Mouse (Mus musculus): ENCODE results near the gene Duox1. TPM values are rescaled to one million over a fixed set of nuclear protein-coding genes. Genes with fewer than 3 reads are reported as not detected.
A peak's percentile ranks its signal among the peaks of the same experiment; 100 is the strongest.

Duox1 gene
- polyA plus RNA-seq, 1 experiment, result not detected

DNA sequence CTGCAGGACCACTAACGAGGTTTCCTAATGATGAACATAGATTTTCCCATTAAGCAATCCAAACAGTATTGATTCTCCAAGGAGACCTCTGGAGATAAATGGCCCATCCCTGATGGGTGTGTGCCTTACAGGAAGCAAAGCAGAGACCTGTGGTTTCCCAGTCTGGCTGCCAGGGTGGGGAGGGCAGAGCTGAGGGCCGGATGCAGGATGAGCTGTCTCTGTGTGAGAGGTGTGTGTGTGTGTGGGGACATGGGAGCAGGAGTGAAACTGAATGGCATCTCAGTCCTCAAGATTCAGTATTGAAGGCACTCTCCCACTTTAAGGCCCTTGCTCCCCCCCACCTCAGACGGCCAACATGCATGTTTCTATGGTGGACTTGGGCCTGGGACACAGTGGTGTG, 40.7 kb downstream of the Duox1 start:
- H3K27me3 ChIP-seq (ENCODE audit: control insufficient read depth), result no peaks in the 10 kb centered on the region
- H3K36me3 ChIP-seq (ENCODE audit: control insufficient read depth), result peaks cover 73% of the 10 kb centered on the region
- H3K9me3 ChIP-seq (ENCODE audit: control insufficient read depth, low read length), result no peaks in the 10 kb centered on the region
- TF ChIP-seq TAL1 (IDR thresholded peaks at IDR 0.05; ENCODE audit: low read length) (no peak), GATA1 (IDR thresholded peaks at IDR 0.05; ENCODE audit: low read length) (no peak)
- H3K4me3 ChIP-seq (replicated peaks), result no peak overlapping the region
- peaks cover 9% of the 10 kb centered on the region; the same call in 1 of the 2 replicates for H3K4me1 ChIP-seq (ENCODE audit: control insufficient read depth)

DNA sequence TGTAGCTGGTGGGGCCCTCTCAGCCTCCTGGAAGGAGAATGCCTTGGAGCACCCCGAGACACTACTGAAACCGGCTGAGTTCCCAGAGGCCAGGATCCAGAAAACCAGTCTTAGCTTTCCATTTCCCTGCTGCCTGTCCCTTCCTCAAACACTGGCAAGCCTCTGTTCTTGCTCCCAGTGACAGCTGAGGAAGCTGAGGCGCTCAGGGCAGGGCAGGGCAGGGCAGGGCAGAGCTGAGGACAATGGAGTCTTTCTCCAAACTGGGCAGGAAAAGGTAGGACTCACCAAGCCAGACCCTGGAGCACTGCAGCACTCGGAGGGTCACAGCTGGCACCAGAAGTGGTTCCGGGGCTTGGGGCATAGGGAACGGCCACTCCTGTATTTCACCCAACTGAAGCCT, 44.8 kb downstream of the Duox1 start:
- Histone ChIP-seq H3K9me3 (ENCODE audit: control insufficient read depth, low read length) (no peaks in the 10 kb centered on the region), H3K36me3 (ENCODE audit: control insufficient read depth) (peaks cover 74% of the 10 kb centered on the region), H3K4me1 (ENCODE audit: control insufficient read depth) (peaks cover 40% of the 10 kb centered on the region), H3K27me3 (ENCODE audit: control insufficient read depth) (no peaks in the 10 kb centered on the region), H3K4me3 (replicated peaks) (no peak overlapping the region)
- no peak for TF ChIP-seq TAL1 (IDR thresholded peaks at IDR 0.05; ENCODE audit: low read length)
- no peak for TF ChIP-seq GATA1 (IDR thresholded peaks at IDR 0.05; ENCODE audit: low read length)

DNA sequence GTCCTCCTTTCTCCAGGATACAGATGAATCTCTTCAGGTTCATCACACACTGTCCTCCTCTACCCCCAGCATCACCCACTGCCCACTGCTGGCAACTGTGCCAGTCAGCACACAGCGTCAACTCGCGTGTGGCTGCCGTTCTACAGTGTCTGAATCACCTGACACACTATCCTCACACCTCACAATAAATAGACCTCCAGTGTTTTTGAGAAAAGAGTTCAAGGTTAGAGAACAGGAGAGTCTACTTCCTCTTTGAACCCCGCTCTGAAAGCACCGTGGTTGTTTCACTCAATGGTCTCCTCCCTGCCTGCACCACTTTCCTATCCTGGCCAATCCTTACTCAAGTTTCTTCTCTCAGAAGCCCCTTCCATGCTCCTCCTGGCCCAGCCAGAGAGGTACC, 45.7 kb downstream of the Duox1 start:
- H3K27me3 ChIP-seq (ENCODE audit: control insufficient read depth), result no peaks in the 10 kb centered on the region
- no peaks in the 10 kb centered on the region for H3K9me3 ChIP-seq (ENCODE audit: control insufficient read depth, low read length)
- no peak overlapping the region for H3K4me3 ChIP-seq (replicated peaks)
- H3K36me3 ChIP-seq (ENCODE audit: control insufficient read depth), result peaks cover 71% of the 10 kb centered on the region
- peaks cover 47% of the 10 kb centered on the region for H3K4me1 ChIP-seq (ENCODE audit: control insufficient read depth)
- TF ChIP-seq GATA1 (IDR thresholded peaks at IDR 0.05; ENCODE audit: low read length) (no peak), TAL1 (IDR thresholded peaks at IDR 0.05; ENCODE audit: low read length) (no peak)

GRCm38 (mm10) chr2:122361868-122362621, 46.6 kb downstream of the Duox1 start:
- no peaks in the 10 kb centered on the region for H3K9me3 ChIP-seq (ENCODE audit: control insufficient read depth, low read length)
- TF ChIP-seq TAL1 (IDR thresholded peaks at IDR 0.05; ENCODE audit: low read length), result no peak
- TF ChIP-seq GATA1 (IDR thresholded peaks at IDR 0.05; ENCODE audit: low read length), result no peak

GRCm38 (mm10) chr2:122362622-122363523, 47.4 kb downstream of the Duox1 start:
- TF ChIP-seq TAL1 (IDR thresholded peaks at IDR 0.05; ENCODE audit: low read length), result no peak
- TF ChIP-seq GATA1 (IDR thresholded peaks at IDR 0.05; ENCODE audit: low read length), result no peak
- peaks cover 62% of the 10 kb centered on the region for H3K4me1 ChIP-seq (ENCODE audit: control insufficient read depth)
- H3K4me3 ChIP-seq (replicated peaks), result no peak overlapping the region
- H3K9me3 ChIP-seq (ENCODE audit: control insufficient read depth, low read length), result no peaks in the 10 kb centered on the region
- peaks cover 64% of the 10 kb centered on the region for H3K36me3 ChIP-seq (ENCODE audit: control insufficient read depth)
- H3K27me3 ChIP-seq (ENCODE audit: control insufficient read depth), result no peaks in the 10 kb centered on the region

More at GRCm38 (mm10) chr2:122361868-122362621, 46.6 kb downstream of the Duox1 start:
- Histone ChIP-seq H3K27me3 (ENCODE audit: control insufficient read depth) (no peaks in the 10 kb centered on the region), H3K4me1 (ENCODE audit: control insufficient read depth) (peaks cover 54% of the 10 kb centered on the region), H3K4me3 (replicated peaks) (no peak overlapping the region), H3K36me3 (ENCODE audit: control insufficient read depth) (peaks cover 69% of the 10 kb centered on the region)

- Histone ChIP-seq H3K4me3 (replicated peaks) (peak overlapping the region; percentile 33), H3K27me3 (ENCODE audit: control insufficient read depth) (no peaks in the 10 kb centered on the region), H3K4me1 (ENCODE audit: control insufficient read depth) (peaks cover 73% of the 10 kb centered on the region), H3K36me3 (ENCODE audit: control insufficient read depth) (peaks cover 52% of the 10 kb centered on the region), H3K9me3 (ENCODE audit: control insufficient read depth, low read length) (no peaks in the 10 kb centered on the region)
- TF ChIP-seq GATA1 (IDR thresholded peaks at IDR 0.05; ENCODE audit: low read length) (peak; percentile 64), TAL1 (IDR thresholded peaks at IDR 0.05; ENCODE audit: low read length) (peak; percentile 44; the same call in 2 of the 3 replicates)
Observed at GRCm38 (mm10) chr2:122364352-122364944, 49.0 kb downstream of the Duox1 start.

GRCm38 (mm10) chr2:122365244-122365866, 49.9 kb downstream of the Duox1 start:
- Histone ChIP-seq H3K9me3 (ENCODE audit: control insufficient read depth, low read length) (no peaks in the 10 kb centered on the region), H3K4me3 (replicated peaks) (no peak overlapping the region), H3K27me3 (ENCODE audit: control insufficient read depth) (no peaks in the 10 kb centered on the region), H3K4me1 (ENCODE audit: control insufficient read depth) (peaks cover 80% of the 10 kb centered on the region), H3K36me3 (ENCODE audit: control insufficient read depth) (peaks cover 47% of the 10 kb centered on the region)
- TF ChIP-seq TAL1 (IDR thresholded peaks at IDR 0.05; ENCODE audit: low read length) (no peak), GATA1 (IDR thresholded peaks at IDR 0.05; ENCODE audit: low read length) (no peak)

DNA sequence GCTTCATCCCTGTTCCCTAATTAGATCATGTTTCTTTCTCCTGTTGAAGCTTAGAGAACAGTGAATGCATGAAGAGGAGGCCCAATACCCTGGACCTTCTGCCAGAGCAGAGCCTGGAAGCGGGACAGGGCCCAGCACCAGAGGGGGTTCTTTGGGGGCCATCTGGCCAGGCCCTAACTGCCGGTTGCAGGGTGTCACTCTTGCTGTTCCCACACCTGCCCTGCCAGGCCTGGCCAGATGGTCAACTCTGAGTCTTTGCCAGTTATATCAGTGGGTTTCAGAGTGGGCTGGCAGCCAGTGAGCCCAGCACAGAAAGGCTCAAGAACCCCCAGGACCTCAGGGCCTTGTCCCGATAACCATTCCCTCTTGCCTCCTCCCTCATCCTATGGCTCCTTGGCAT, 50.6 kb downstream of the Duox1 start:
- Histone ChIP-seq H3K27me3 (ENCODE audit: control insufficient read depth) (no peaks in the 10 kb centered on the region), H3K36me3 (ENCODE audit: control insufficient read depth) (peaks cover 44% of the 10 kb centered on the region), H3K9me3 (ENCODE audit: control insufficient read depth, low read length) (no peaks in the 10 kb centered on the region), H3K4me3 (replicated peaks) (no peak overlapping the region), H3K4me1 (ENCODE audit: control insufficient read depth) (peaks cover 82% of the 10 kb centered on the region)
- TF ChIP-seq GATA1 (IDR thresholded peaks at IDR 0.05; ENCODE audit: low read length) (no peak), TAL1 (IDR thresholded peaks at IDR 0.05; ENCODE audit: low read length) (no peak)

Measured in erythroblast, embryonic 14.5 days (primary cell).